Mouse (Mus musculus): ENCODE measurements around the gene Ndufa3.

DNA sequence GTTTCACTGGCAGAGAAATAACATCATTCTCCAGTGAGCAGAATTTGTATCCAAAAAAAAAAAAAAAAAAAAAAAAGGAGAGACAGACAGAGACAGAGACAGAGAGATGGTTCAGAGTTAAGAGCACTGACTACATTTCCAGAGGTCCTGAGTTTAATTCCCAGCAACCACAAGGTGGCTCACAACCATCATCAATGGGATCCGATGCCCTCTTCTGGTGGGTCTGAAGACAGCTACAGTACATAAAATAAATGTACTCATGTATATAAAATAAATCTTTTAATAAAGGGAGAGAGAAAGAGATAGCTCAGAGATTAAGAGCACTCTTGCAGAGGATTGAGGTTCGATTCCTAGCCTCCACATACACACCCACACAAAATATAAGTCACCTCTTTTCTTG, 39.0 kb upstream of the Ndufa3 start:
- TF ChIP-seq POLR2A (IDR thresholded peaks at IDR 0.05; ENCODE audit: borderline replicate concordance, low read depth, low read length) = no peak
- no peak for TF ChIP-seq CTCF (IDR thresholded peaks at IDR 0.05; ENCODE audit: low read depth, low read length)

All from bone marrow macrophage, adult 2 months (primary cell).